Mouse (Mus musculus): ENCODE data around the gene Rpl3. TPM values are rescaled to one million over a fixed set of nuclear protein-coding genes. Genes with fewer than 3 reads are reported as not detected.
A peak's percentile ranks its signal among the peaks of the same experiment; 100 is the strongest.

Rpl3 gene
- polyA plus RNA-seq, 2 experiments = 765 to 774 TPM

GRCm38 (mm10) chr15:80115866-80116794, 24.5 kb upstream of the Rpl3 start:
- no peak overlapping the region for H3K4me3 ChIP-seq (ENCODE audit: insufficient read depth in 1 of 2, low read depth in 2 of 2, low read length in 2 of 2)
- ATAC-seq (ENCODE audit: insufficient read depth) = no peak; the same call in 1 of the 2 replicates
- no peaks in the 10 kb centered on the region for H3K9me3 ChIP-seq (ENCODE audit: control insufficient read depth, low read length)
- peaks cover 7 to 20% of the 10 kb centered on the region in 2 experiments; a peak in 3 of 4 replicates for H3K4me1 ChIP-seq (replicated peaks; ENCODE audit: control insufficient read depth in 2 of 2, insufficient read depth in 2 of 2, low read length in 1 of 2)
- 65% methylated on average over 13 of the region's 13 CpGs for WGBS (ENCODE audit: insufficient replicate concordance)
- no peak overlapping the region for H3K9ac ChIP-seq (replicated peaks)
- DNase-seq (ENCODE audit: low read depth in 3 of 3, low spot score in 3 of 3) = no peak
- H3K4me2 ChIP-seq (ENCODE audit: low read depth) = peak overlapping the region; percentile 36
- no peak for TF ChIP-seq EP300 (IDR thresholded peaks at IDR 0.05; ENCODE audit: low read depth)
- no peak for TF ChIP-seq CTCF (IDR thresholded peaks at IDR 0.05; ENCODE audit: low read depth)
- no peaks in the 10 kb centered on the region for H3K27me3 ChIP-seq (ENCODE audit: control insufficient read depth, insufficient read depth, low read length)
- H3K36me3 ChIP-seq (replicated peaks; ENCODE audit: control insufficient read depth, insufficient read depth, low read depth) = no peaks in the 10 kb centered on the region
- H3K27ac ChIP-seq = no peak overlapping the region

DNA sequence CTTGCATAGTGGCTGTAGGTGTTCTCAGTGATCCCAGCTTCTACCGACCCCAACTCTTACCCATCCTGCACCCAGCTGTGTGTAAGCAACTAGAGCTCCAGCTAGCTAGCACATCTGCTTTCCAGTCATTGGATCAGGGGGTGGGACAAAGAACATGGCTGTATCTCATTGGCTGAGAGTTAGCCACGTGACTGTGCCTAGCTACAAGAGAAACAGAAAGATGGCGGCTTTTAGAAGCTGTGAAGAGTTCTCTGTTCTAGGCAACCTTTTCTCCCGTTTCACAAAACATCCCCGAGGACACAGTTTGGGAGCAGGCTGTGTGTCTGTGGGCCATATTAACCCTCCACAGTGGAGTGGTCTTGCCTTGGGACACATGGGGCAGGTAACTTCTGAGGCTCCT, 23.6 kb upstream of the Rpl3 start:
- Histone ChIP-seq H3K36me3 (replicated peaks; ENCODE audit: control insufficient read depth, insufficient read depth, low read depth) (no peaks in the 10 kb centered on the region), H3K9me3 (ENCODE audit: control insufficient read depth, low read length) (no peaks in the 10 kb centered on the region), H3K4me3 (ENCODE audit: insufficient read depth in 1 of 2, low read depth in 2 of 2, low read length in 2 of 2) (peak overlapping the region in 1 of 2 experiments; percentile 33; a peak in 1 of 4 replicates), H3K9ac (replicated peaks) (no peak overlapping the region), H3K4me2 (ENCODE audit: low read depth) (peak overlapping the region; percentile 36), H3K27me3 (ENCODE audit: control insufficient read depth, insufficient read depth, low read length) (no peaks in the 10 kb centered on the region), H3K27ac (no peak overlapping the region), H3K4me1 (replicated peaks; ENCODE audit: control insufficient read depth in 2 of 2, insufficient read depth in 2 of 2, low read length in 1 of 2) (peaks cover 7 to 20% of the 10 kb centered on the region in 2 experiments; a peak in 3 of 4 replicates)
- ATAC-seq (ENCODE audit: insufficient read depth) (no peak), DNase-seq (ENCODE audit: low read depth in 3 of 3, low spot score in 3 of 3) (no peak)
- WGBS (ENCODE audit: insufficient replicate concordance) = 53% methylated on average over 5 of the region's 5 CpGs
- TF ChIP-seq EP300 (IDR thresholded peaks at IDR 0.05; ENCODE audit: low read depth) (no peak), CTCF (IDR thresholded peaks at IDR 0.05; ENCODE audit: low read depth) (no peak)

DNA sequence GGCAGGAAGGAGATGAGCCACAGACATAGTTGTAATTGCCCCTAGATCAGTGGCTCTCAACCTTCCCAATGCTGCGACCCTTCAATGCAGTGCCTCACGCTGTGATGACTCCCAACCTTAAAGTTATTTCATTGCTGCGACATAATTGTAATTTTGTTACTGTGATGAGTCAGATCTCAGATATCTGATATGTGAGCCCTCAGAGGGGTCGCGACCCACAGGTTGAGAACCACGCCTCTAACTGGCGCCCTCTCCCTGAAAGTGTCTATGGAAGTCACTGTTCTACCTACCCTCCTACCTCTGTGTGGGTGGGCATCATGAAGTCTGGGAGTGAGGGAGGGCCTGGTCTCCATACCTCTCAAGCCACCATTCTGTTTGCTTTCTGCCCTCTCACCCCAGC, 22.7 kb upstream of the Rpl3 start:
- Histone ChIP-seq H3K9me3 (ENCODE audit: control insufficient read depth, low read length) (no peaks in the 10 kb centered on the region), H3K27ac (no peak overlapping the region), H3K27me3 (ENCODE audit: control insufficient read depth, insufficient read depth, low read length) (no peaks in the 10 kb centered on the region), H3K4me2 (ENCODE audit: low read depth) (no peak overlapping the region), H3K4me3 (ENCODE audit: insufficient read depth in 1 of 2, low read depth in 2 of 2, low read length in 2 of 2) (no peak overlapping the region), H3K36me3 (replicated peaks; ENCODE audit: control insufficient read depth, insufficient read depth, low read depth) (no peaks in the 10 kb centered on the region), H3K4me1 (replicated peaks; ENCODE audit: control insufficient read depth in 2 of 2, insufficient read depth in 2 of 2, low read length in 1 of 2) (peaks cover 7 to 20% of the 10 kb centered on the region in 2 experiments; a peak in 3 of 4 replicates), H3K9ac (replicated peaks) (no peak overlapping the region)
- no peak for TF ChIP-seq CTCF (IDR thresholded peaks at IDR 0.05; ENCODE audit: low read depth)
- TF ChIP-seq EP300 (IDR thresholded peaks at IDR 0.05; ENCODE audit: low read depth) = no peak
- 79% methylated on average over 7 of the region's 7 CpGs for WGBS (ENCODE audit: insufficient replicate concordance)
- ATAC-seq (ENCODE audit: insufficient read depth) (no peak), DNase-seq (ENCODE audit: low read depth in 3 of 3, low spot score in 3 of 3) (no peak)

- peaks cover 7 to 20% of the 10 kb centered on the region in 2 experiments; a peak in 3 of 4 replicates for H3K4me1 ChIP-seq (replicated peaks; ENCODE audit: control insufficient read depth in 2 of 2, insufficient read depth in 2 of 2, low read length in 1 of 2)
- no peaks in the 10 kb centered on the region for H3K9me3 ChIP-seq (ENCODE audit: control insufficient read depth, low read length)
- DNase-seq (ENCODE audit: low read depth in 3 of 3, low spot score in 3 of 3) (no peak), ATAC-seq (ENCODE audit: insufficient read depth) (no peak)
- peak; percentile 61 for TF ChIP-seq CTCF (IDR thresholded peaks at IDR 0.05; ENCODE audit: low read depth)
- no peak for TF ChIP-seq EP300 (IDR thresholded peaks at IDR 0.05; ENCODE audit: low read depth)
- H3K27ac ChIP-seq = no peak overlapping the region
- H3K4me3 ChIP-seq (ENCODE audit: insufficient read depth in 1 of 2, low read depth in 2 of 2, low read length in 2 of 2) = no peak overlapping the region
- whole genome bisulfite sequencing (ENCODE audit: insufficient replicate concordance) = 50% methylated on average over 2 of the region's 2 CpGs
- no peak overlapping the region for H3K4me2 ChIP-seq (ENCODE audit: low read depth)
- H3K9ac ChIP-seq (replicated peaks) = no peak overlapping the region
- no peaks in the 10 kb centered on the region for H3K36me3 ChIP-seq (replicated peaks; ENCODE audit: control insufficient read depth, insufficient read depth, low read depth)
- no peaks in the 10 kb centered on the region for H3K27me3 ChIP-seq (ENCODE audit: control insufficient read depth, insufficient read depth, low read length)
Observed at GRCm38 (mm10) chr15:80112499-80112898, 20.8 kb upstream of the Rpl3 start.

GRCm38 (mm10) chr15:80111436-80111835, 19.8 kb upstream of the Rpl3 start:
- Histone ChIP-seq H3K4me2 (ENCODE audit: low read depth) (no peak overlapping the region), H3K9ac (replicated peaks) (no peak overlapping the region), H3K27me3 (ENCODE audit: control insufficient read depth, insufficient read depth, low read length) (no peaks in the 10 kb centered on the region), H3K36me3 (replicated peaks; ENCODE audit: control insufficient read depth, insufficient read depth, low read depth) (no peaks in the 10 kb centered on the region), H3K4me1 (replicated peaks; ENCODE audit: control insufficient read depth in 2 of 2, insufficient read depth in 2 of 2, low read length in 1 of 2) (peaks cover 0 to 11% of the 10 kb centered on the region in 2 experiments; a peak in 2 of 4 replicates), H3K9me3 (ENCODE audit: control insufficient read depth, low read length) (no peaks in the 10 kb centered on the region), H3K4me3 (ENCODE audit: insufficient read depth in 1 of 2, low read depth in 2 of 2, low read length in 2 of 2) (no peak overlapping the region), H3K27ac (no peak overlapping the region)
- ATAC-seq (ENCODE audit: insufficient read depth) (no peak), DNase-seq (ENCODE audit: low read depth in 3 of 3, low spot score in 3 of 3) (no peak)
- TF ChIP-seq EP300 (IDR thresholded peaks at IDR 0.05; ENCODE audit: low read depth) = no peak
- no peak for TF ChIP-seq CTCF (IDR thresholded peaks at IDR 0.05; ENCODE audit: low read depth)
- WGBS (ENCODE audit: insufficient replicate concordance) = 67% methylated on average over 12 of the region's 12 CpGs
